Mouse (Mus musculus): ENCODE measurements around the gene Gp5.

DNA sequence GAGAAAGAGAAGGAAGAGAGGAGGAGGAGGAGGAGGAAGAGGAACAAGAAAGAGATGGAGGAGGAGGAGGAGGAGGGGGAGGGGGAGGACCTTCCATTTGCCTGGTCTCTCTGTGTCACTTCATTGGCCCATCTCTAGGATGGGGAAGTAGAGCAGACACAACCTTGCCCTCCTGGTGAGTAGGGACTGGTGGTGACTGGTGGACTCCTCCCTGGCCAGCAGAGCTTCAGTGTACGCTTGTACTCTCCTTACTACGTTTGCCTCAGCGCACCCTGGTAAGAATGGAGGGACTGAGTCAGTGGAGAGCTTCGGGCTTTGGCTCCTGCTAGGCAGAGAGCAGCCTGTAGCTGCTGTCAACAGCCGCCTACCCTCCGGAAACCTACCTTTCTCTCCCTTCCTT lies 7.9 kb downstream of the Gp5 start:
- no peak for TF ChIP-seq POLR2A (IDR thresholded peaks at IDR 0.05; ENCODE audit: extremely low read depth, insufficient read depth, low read length)
- no peak for TF ChIP-seq CTCF (IDR thresholded peaks at IDR 0.05; ENCODE audit: low read depth, low read length)
